In the genomic region with DNA sequence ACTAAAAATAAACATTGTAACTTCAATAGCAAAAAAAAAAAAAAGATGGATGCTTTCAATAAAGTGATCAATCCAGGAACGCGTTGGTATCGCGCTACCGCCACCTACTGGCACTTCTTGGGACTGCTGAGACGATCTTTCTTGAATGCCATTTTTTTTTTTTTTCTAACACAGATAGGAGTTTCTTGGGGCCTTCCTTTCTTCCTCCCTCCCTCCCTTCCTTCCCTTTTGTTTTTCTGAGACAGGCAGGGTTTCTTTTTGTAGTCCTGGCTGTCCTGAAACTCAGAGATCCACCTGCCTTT, we compare ENCODE assay signal across 8 mouse cellular contexts. TPM values are rescaled to one million over a fixed set of nuclear protein-coding genes. Genes with fewer than 3 reads are reported as not detected.
A peak's percentile ranks its signal among the peaks of the same experiment; 100 is the strongest.
DNase-seq lines count a peak whose midpoint lies in the region; ATAC-seq and TF ChIP-seq lines count a peak whose summit lies in the region.

No protein-coding gene starts in this region.

- no peak overlapping the region for H3K4me3 ChIP-seq in forebrain, embryonic 11.5 days (ENCODE audit: low read depth, low read length)
- no peak overlapping the region for H3K4me3 ChIP-seq in forebrain, embryonic 15.5 days
- no peak overlapping the region for H3K4me3 ChIP-seq in forebrain, embryonic 14.5 days (ENCODE audit: low read depth, low read length)
- H3K4me3 ChIP-seq in liver, embryonic 14.5 days (ENCODE audit: insufficient read depth in 1 of 2, low read depth in 2 of 2, low read length in 2 of 2) = no peak overlapping the region

- TF ChIP-seq CTCF in liver, embryonic 14.5 days (IDR thresholded peaks at IDR 0.05; ENCODE audit: low read depth) = peak; percentile 87

- peak; percentile 87 for DNase-seq in forebrain, embryonic 11.5 days (ENCODE audit: low spot score)
- DNase-seq in ovary, postnatal 36 days (ENCODE audit: low spot score) = peak; percentile 50
- no peak for DNase-seq in ovary, adult 18-20 months (ENCODE audit: low spot score)
- DNase-seq in brain, adult 2 months (ENCODE audit: low read depth, low spot score) = peak; percentile 75
- DNase-seq in forebrain, embryonic 14.5 days (ENCODE audit: low spot score) = peak; percentile 91
- peak in 2 of 3 experiments; percentile 45 to 66 for DNase-seq in liver, embryonic 14.5 days (ENCODE audit: low read depth in 3 of 3, low spot score in 3 of 3)
- peak; percentile 53 to 84 for DNase-seq in spleen, postnatal 10 days (ENCODE audit: low spot score in 2 of 2)

- no peaks in the 10 kb centered on the region for H3K36me3 ChIP-seq in forebrain, embryonic 11.5 days (ENCODE audit: control insufficient read depth, insufficient read depth, low read length)
- no peaks in the 10 kb centered on the region for H3K36me3 ChIP-seq in forebrain, embryonic 15.5 days
- H3K36me3 ChIP-seq in forebrain, embryonic 14.5 days (ENCODE audit: control insufficient read depth, insufficient read depth, low read length) = no peaks in the 10 kb centered on the region
- no peaks in the 10 kb centered on the region for H3K36me3 ChIP-seq in liver, embryonic 14.5 days (replicated peaks; ENCODE audit: control insufficient read depth, insufficient read depth, low read depth)

- no peaks in the 10 kb centered on the region for H3K9me3 ChIP-seq in forebrain, embryonic 11.5 days (ENCODE audit: control insufficient read depth, low read length)
- no peaks in the 10 kb centered on the region for H3K9me3 ChIP-seq in forebrain, embryonic 15.5 days
- no peaks in the 10 kb centered on the region for H3K9me3 ChIP-seq in forebrain, embryonic 14.5 days (replicated peaks; ENCODE audit: control insufficient read depth, low read length)
- H3K9me3 ChIP-seq in liver, embryonic 14.5 days (ENCODE audit: control insufficient read depth, low read length) = no peaks in the 10 kb centered on the region

- no peaks in the 10 kb centered on the region for H3K27me3 ChIP-seq in forebrain, embryonic 11.5 days (ENCODE audit: control insufficient read depth, insufficient read depth, low read length)
- no peaks in the 10 kb centered on the region for H3K27me3 ChIP-seq in forebrain, embryonic 15.5 days
- H3K27me3 ChIP-seq in forebrain, embryonic 14.5 days (replicated peaks; ENCODE audit: control insufficient read depth, insufficient read depth, low read length) = no peaks in the 10 kb centered on the region
- H3K27me3 ChIP-seq in liver, embryonic 14.5 days (ENCODE audit: control insufficient read depth, insufficient read depth, low read length) = peaks cover 7% of the 10 kb centered on the region

- no peak overlapping the region for H3K9ac ChIP-seq in forebrain, embryonic 11.5 days (ENCODE audit: low read length)
- H3K9ac ChIP-seq in forebrain, embryonic 15.5 days (replicated peaks) = no peak overlapping the region
- no peak overlapping the region for H3K9ac ChIP-seq in forebrain, embryonic 14.5 days (ENCODE audit: low read length)
- no peak overlapping the region for H3K9ac ChIP-seq in liver, embryonic 14.5 days (replicated peaks)

- H3K4me2 ChIP-seq in forebrain, embryonic 11.5 days (ENCODE audit: low read depth, low read length, severe bottlenecking) = no peak overlapping the region
- no peak overlapping the region for H3K4me2 ChIP-seq in forebrain, embryonic 15.5 days (replicated peaks)
- H3K4me2 ChIP-seq in forebrain, embryonic 14.5 days (ENCODE audit: low read length) = no peak overlapping the region
- H3K4me2 ChIP-seq in liver, embryonic 14.5 days (ENCODE audit: low read depth) = no peak overlapping the region

- H3K4me1 ChIP-seq in forebrain, embryonic 11.5 days (replicated peaks; ENCODE audit: control insufficient read depth, insufficient read depth, low read length) = no peaks in the 10 kb centered on the region
- no peaks in the 10 kb centered on the region for H3K4me1 ChIP-seq in forebrain, embryonic 15.5 days
- H3K4me1 ChIP-seq in forebrain, embryonic 14.5 days (ENCODE audit: control insufficient read depth, insufficient read depth, low read length) = no peaks in the 10 kb centered on the region
- no peaks in the 10 kb centered on the region for H3K4me1 ChIP-seq in liver, embryonic 14.5 days (replicated peaks; ENCODE audit: control insufficient read depth in 2 of 2, insufficient read depth in 2 of 2, low read length in 1 of 2)

- TF ChIP-seq EP300 in liver, embryonic 14.5 days (IDR thresholded peaks at IDR 0.05; ENCODE audit: low read depth) = no peak

- no peak overlapping the region for H3K27ac ChIP-seq in forebrain, embryonic 11.5 days (ENCODE audit: low read depth, low read length)
- no peak overlapping the region for H3K27ac ChIP-seq in forebrain, embryonic 15.5 days (replicated peaks)
- no peak overlapping the region for H3K27ac ChIP-seq in forebrain, embryonic 14.5 days (ENCODE audit: low read depth, low read length)
- H3K27ac ChIP-seq in liver, embryonic 14.5 days = no peak overlapping the region

- under 1% methylated on average over 6 of the region's 6 CpGs for WGBS in forebrain, embryonic 11.5 days
- WGBS in forebrain, embryonic 15.5 days = 1% methylated on average over 6 of the region's 6 CpGs
- 1% methylated on average over 6 of the region's 6 CpGs for WGBS in forebrain, embryonic 14.5 days
- under 1% methylated on average over 6 of the region's 6 CpGs for WGBS in liver, embryonic 14.5 days (ENCODE audit: insufficient replicate concordance)

- no peak for ATAC-seq in forebrain, embryonic 11.5 days (replicated peaks; ENCODE audit: low FRiP score)
- ATAC-seq in forebrain, embryonic 15.5 days (replicated peaks) = no peak
- ATAC-seq in forebrain, embryonic 14.5 days = peak; percentile 26; the same call in 1 of the 2 replicates
- no peak for ATAC-seq in liver, embryonic 14.5 days (ENCODE audit: insufficient read depth)

RNA-seq across cellular contexts. Expression of gene Nfkbia, which starts 13.5 kb away (rescaled TPM):
- 40.8 and 41.2 TPM in 2 replicates for polyA plus RNA-seq in forebrain, embryonic 11.5 days (2014; fragmentation: Nextera tagmentation; extraction: Ambion mirVana)
- 56.2 and 59.4 TPM in 2 replicates for polyA plus RNA-seq in forebrain, embryonic 15.5 days (2015; fragmentation: Nextera tagmentation; extraction: Ambion mirVana)
- polyA plus RNA-seq in forebrain, embryonic 14.5 days (2014; fragmentation: Nextera tagmentation; extraction: Ambion mirVana) = 40.0 and 49.7 TPM in 2 replicates
- 8.1 and 8.8 TPM in 2 replicates for polyA plus RNA-seq in liver, embryonic 14.5 days (2012; rRNA removed)
- polyA plus RNA-seq in liver, embryonic 14.5 days (2014; fragmentation: Nextera tagmentation; extraction: Ambion mirVana) = 11.8 and 12.4 TPM in 2 replicates

RNA-seq across cellular contexts. Expression of gene Aldoart2, which starts 59.1 kb away (rescaled TPM):
- polyA plus RNA-seq in forebrain, embryonic 11.5 days (2014; fragmentation: Nextera tagmentation; extraction: Ambion mirVana) = not detected in 2 replicates
- polyA plus RNA-seq in forebrain, embryonic 15.5 days (2015; fragmentation: Nextera tagmentation; extraction: Ambion mirVana) = not detected in 2 replicates
- polyA plus RNA-seq in forebrain, embryonic 14.5 days (2014; fragmentation: Nextera tagmentation; extraction: Ambion mirVana) = not detected in 2 replicates
- not detected in 2 replicates for polyA plus RNA-seq in liver, embryonic 14.5 days (2012; rRNA removed)
- not detected in 2 replicates for polyA plus RNA-seq in liver, embryonic 14.5 days (2014; fragmentation: Nextera tagmentation; extraction: Ambion mirVana)
